Mouse (Mus musculus) heart, embryonic 16.5 days (tissue): ENCODE data around the gene Erlec1. TPM values are rescaled to one million over a fixed set of nuclear protein-coding genes. Genes with fewer than 3 reads are reported as not detected.

Experiments used
- ATAC-seq: fragments of 200-750 bp; cut with Nextera tagmentation; replicated peaks from 2 replicates; pipeline ENCODE4 v1.8.0; 2017; ENCODE audit warnings: moderate number of reproducible peaks; ENCODE audit not compliant: insufficient read depth, low FRiP score; ENCODE audit errors: extremely low read depth
- H3K27ac ChIP-seq: fragments of 300-500 bp; sonication (generic); 2 replicates; pipeline ENCODE4 v1.5.1; 2014; ENCODE audit warnings: mild to moderate bottlenecking, low read length, control low read depth, moderate library complexity
- H3K27me3 ChIP-seq: fragments of 300-500 bp; sonication (generic); 2 replicates; pipeline ENCODE4 v1.6.1; 2014; ENCODE audit warnings: low read length, mixed read lengths; ENCODE audit not compliant: control insufficient read depth, insufficient read depth
- H3K36me3 ChIP-seq: fragments of 300-500 bp; sonication (generic); 2 replicates; pipeline ENCODE4 v1.6.1; 2014; ENCODE audit not compliant: control insufficient read depth, insufficient read depth
- H3K4me1 ChIP-seq: fragments of 300-500 bp; sonication (generic); 2 replicates; pipeline ENCODE4 v1.6.1; 2014; ENCODE audit warnings: low read length, mixed read lengths; ENCODE audit not compliant: control insufficient read depth, insufficient read depth
- H3K4me2 ChIP-seq: fragments of 300-500 bp; sonication (generic); 2 replicates; pipeline ENCODE4 v1.6.1; 2014; ENCODE audit warnings: low read depth, mild to moderate bottlenecking, control low read depth, low read length
- H3K4me3 ChIP-seq: fragments of 300-500 bp; sonication (generic); 2 replicates; pipeline ENCODE4 v1.5.1; 2014; ENCODE audit warnings: mild to moderate bottlenecking, control low read depth, low read length
- H3K9ac ChIP-seq: fragments of 300-500 bp; sonication (generic); 2 replicates; pipeline ENCODE4 v1.6.1; 2014; ENCODE audit warnings: low read length, control low read depth
- H3K9me3 ChIP-seq: fragments of 300-500 bp; sonication (generic); replicated peaks from 2 replicates; pipeline ENCODE4 v1.6.1; 2016; ENCODE audit warnings: low read length; ENCODE audit not compliant: control insufficient read depth
- WGBS: fragments of 180-500 bp; shearing (Covaris S2); extraction: QIAGEN DNeasy Blood & Tissue Kit; methylation state at CpG from one replicate; pipeline ENCODE4 v1.1.7; 2014; 5-methylcytosine and 5-hydroxymethylcytosine counted together
- polyA plus RNA-seq: library from polyadenylated mRNA; unstranded; fragments of >200 nt; fragmentation: Nextera tagmentation; extraction: Ambion mirVana; gene quantifications from 2 replicates; pipeline ENCODE4 v1.2.1, GENCODE M21; 2015

Gene Erlec1
- 8.9 and 9.6 TPM in 2 replicates for polyA plus RNA-seq

DNA sequence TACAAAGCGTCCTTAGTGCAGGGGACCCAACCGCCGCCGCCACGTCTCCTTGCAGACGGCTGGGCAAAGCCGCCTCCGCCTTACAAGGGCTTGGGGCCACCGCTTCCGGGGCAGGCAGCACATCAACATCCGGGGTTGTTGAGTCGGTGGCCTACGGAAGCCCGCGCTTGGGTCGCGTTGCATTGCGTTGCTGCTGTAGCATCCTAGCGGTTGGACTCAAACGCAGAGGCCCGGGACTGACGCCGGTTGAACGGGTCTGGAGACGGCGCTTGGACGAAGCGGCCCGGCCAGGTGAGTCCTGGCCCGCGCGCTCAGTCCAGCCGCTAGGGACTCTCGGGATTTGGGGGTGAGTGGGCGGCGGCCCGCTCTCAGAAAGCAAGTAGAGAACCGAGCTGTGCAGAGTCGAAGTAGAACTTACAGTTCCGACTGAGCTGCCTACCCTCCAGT is at the start of gene Erlec1:
Gene Erlec1, minus strand, starts transcription at position 57 of the 447 bp plus-strand sequence.
- 0% methylated on average over 40 of the region's 40 CpGs for WGBS
- peak; percentile 98 for ATAC-seq
- Histone ChIP-seq H3K9me3 (0 out of 2 replicates have a peak, but pooled peaks cover 3% of the 10 kb centered on the region), H3K27me3 (no peaks in the 10 kb centered on the region), H3K9ac (peak within 1 kb of the TSS; percentile 94), H3K4me2 (peak within 1 kb of the TSS; percentile 96), H3K27ac (peak within 1 kb of the TSS; percentile 90), H3K4me3 (peak within 1 kb of the TSS; percentile 95), H3K4me1 (peaks cover 7% of the 10 kb centered on the region), H3K36me3 (peaks cover 12% of the 10 kb centered on the region)

DNA sequence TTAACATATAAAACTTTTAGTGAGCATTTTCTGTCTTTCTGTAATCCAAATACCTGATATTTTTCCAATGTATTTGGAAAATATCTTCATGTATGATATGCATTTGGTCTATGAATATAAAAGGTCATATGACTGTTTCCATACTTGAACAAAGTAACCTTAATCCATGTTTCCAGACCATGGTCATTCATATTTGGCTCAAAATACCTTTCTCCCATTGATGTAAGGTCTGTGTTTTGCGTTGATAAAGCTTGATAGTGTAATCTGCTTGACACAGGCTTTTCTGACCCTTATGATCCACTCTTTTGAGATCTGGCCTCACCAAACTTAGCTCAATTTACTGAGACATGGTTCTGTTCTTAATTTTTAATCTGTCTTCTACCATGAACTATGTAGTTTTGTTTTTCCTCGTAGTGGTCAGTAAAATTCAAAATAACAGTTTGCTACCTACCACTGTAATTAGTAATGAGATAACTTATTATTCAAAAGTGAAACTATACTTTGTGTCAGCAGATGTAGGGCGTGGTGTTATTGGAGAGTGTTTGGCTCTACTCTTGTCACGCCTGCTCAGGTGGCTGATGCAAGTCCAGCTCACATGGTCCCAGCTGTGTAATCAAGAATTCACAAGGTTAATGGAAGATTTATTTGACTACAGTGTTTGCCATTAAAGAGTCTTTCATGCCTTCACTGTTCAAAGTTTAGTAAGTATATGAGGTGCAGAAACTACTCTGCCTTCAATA is 47.2 kb upstream of the Erlec1 start:
- H3K9ac ChIP-seq, result no peak overlapping the region
- 88% methylated on average over 4 of the region's 4 CpGs for WGBS
- H3K27ac ChIP-seq, result no peak overlapping the region
- no peaks in the 10 kb centered on the region for H3K27me3 ChIP-seq
- H3K4me2 ChIP-seq, result no peak overlapping the region
- no peaks in the 10 kb centered on the region for H3K36me3 ChIP-seq
- no peak for ATAC-seq
- H3K4me3 ChIP-seq, result no peak overlapping the region
- H3K9me3 ChIP-seq, result no peaks in the 10 kb centered on the region
- no peaks in the 10 kb centered on the region for H3K4me1 ChIP-seq

DNA sequence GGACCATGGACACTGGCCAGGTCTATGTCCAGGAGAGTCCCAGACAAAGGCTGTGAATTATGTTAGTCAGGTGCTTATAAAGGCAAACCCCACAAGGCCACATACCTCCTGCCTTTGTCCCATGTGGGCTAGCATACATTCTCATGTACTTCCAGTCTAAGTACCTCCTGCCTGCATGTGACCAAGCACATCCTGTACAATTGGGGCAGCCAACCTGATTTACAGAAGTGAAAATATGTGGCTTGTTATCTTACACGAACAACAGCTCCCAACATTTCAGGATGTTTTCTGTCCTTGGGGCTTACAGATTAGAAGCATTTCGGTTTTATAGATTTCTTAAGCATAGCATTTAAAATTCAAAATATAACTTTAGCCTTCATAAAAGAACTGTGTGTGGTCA is 45.9 kb upstream of the Erlec1 start:
- Histone ChIP-seq H3K36me3 (no peaks in the 10 kb centered on the region), H3K4me1 (no peaks in the 10 kb centered on the region), H3K9me3 (no peaks in the 10 kb centered on the region), H3K27me3 (no peaks in the 10 kb centered on the region), H3K27ac (no peak overlapping the region), H3K4me2 (no peak overlapping the region), H3K9ac (no peak overlapping the region), H3K4me3 (no peak overlapping the region)
- WGBS, result 71% methylated on average over 2 of the region's 2 CpGs
- ATAC-seq, result no peak

- Histone ChIP-seq H3K36me3 (no peaks in the 10 kb centered on the region), H3K9me3 (no peaks in the 10 kb centered on the region), H3K27ac (no peak overlapping the region), H3K4me1 (no peaks in the 10 kb centered on the region), H3K4me2 (no peak overlapping the region), H3K27me3 (no peaks in the 10 kb centered on the region), H3K9ac (no peak overlapping the region), H3K4me3 (no peak overlapping the region)
- WGBS, result 70% methylated on average over 2 of the region's 2 CpGs
- no peak for ATAC-seq
Measured at GRCm38 (mm10) chr11:30998704-30999103, 44.6 kb upstream of the Erlec1 start.

GRCm38 (mm10) chr11:30998199-30998598 is 44.1 kb upstream of the Erlec1 start:
- H3K9ac ChIP-seq, result no peak overlapping the region
- H3K9me3 ChIP-seq, result no peaks in the 10 kb centered on the region
- no peaks in the 10 kb centered on the region for H3K27me3 ChIP-seq
- H3K4me3 ChIP-seq, result no peak overlapping the region
- no peak for ATAC-seq
- H3K27ac ChIP-seq, result no peak overlapping the region
- no peaks in the 10 kb centered on the region for H3K36me3 ChIP-seq
- H3K4me1 ChIP-seq, result no peaks in the 10 kb centered on the region
- WGBS, result 81% methylated on average over 5 of the region's 5 CpGs
- no peak overlapping the region for H3K4me2 ChIP-seq

- Histone ChIP-seq H3K36me3 (no peaks in the 10 kb centered on the region), H3K27ac (no peak overlapping the region), H3K9ac (no peak overlapping the region), H3K4me3 (no peak overlapping the region), H3K27me3 (no peaks in the 10 kb centered on the region), H3K4me2 (no peak overlapping the region), H3K9me3 (no peaks in the 10 kb centered on the region), H3K4me1 (no peaks in the 10 kb centered on the region)
- ATAC-seq, result no peak
- WGBS, result 81% methylated on average over 3 of the region's 3 CpGs
Measured at GRCm38 (mm10) chr11:30996670-30997069, 42.5 kb upstream of the Erlec1 start.

DNA sequence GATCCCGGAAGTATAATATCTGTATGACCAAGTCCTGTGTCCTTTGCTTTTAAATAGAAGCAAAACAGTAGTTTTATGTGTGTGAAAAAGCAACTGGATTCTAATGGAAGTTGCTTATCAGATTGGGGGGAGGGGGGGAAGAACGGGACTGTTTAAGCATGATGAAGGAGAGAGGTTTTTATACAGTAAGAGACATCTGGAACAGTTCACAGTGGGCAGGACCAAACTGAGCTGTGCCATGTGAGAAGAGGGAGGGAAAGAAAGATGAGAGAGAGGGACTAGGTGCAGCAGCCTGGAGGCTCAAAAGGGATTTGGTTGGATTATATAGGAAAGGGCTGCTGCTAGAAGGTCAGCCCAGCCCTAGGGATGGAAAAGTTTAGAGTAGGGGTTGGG is 32.5 kb upstream of the Erlec1 start:
- ATAC-seq, result peak; percentile 56
- Histone ChIP-seq H3K27me3 (no peaks in the 10 kb centered on the region), H3K4me1 (peaks cover 5% of the 10 kb centered on the region; the same call in 1 of the 2 replicates), H3K4me2 (peak overlapping the region; percentile 75), H3K9ac (peak overlapping the region; percentile 80), H3K36me3 (no peaks in the 10 kb centered on the region), H3K27ac (peak overlapping the region; percentile 87), H3K9me3 (no peaks in the 10 kb centered on the region), H3K4me3 (peak overlapping the region; percentile 65)
- 0% methylated on average over 2 of the region's 2 CpGs for WGBS

- Histone ChIP-seq H3K27ac (peak within 1 kb of the TSS; percentile 87), H3K4me1 (peaks cover 5% of the 10 kb centered on the region; the same call in 1 of the 2 replicates), H3K27me3 (no peaks in the 10 kb centered on the region), H3K9ac (peak within 1 kb of the TSS; percentile 80), H3K36me3 (no peaks in the 10 kb centered on the region), H3K4me3 (peak within 1 kb of the TSS; percentile 65), H3K9me3 (no peaks in the 10 kb centered on the region), H3K4me2 (peak within 1 kb of the TSS; percentile 75)
- ATAC-seq, result peak; percentile 94
- under 1% methylated on average over 22 of the region's 22 CpGs for WGBS
Measured at GRCm38 (mm10) chr11:30985877-30986624, 31.9 kb upstream of the Erlec1 start, which contains the start of gene Chac2. Gene Chac2, minus strand, starts transcription at chr11:30986350.

- Histone ChIP-seq H3K4me2 (peak overlapping the region; percentile 75; the same call in 1 of the 2 replicates), H3K36me3 (no peaks in the 10 kb centered on the region), H3K9me3 (no peaks in the 10 kb centered on the region), H3K4me1 (peaks cover 5% of the 10 kb centered on the region; the same call in 1 of the 2 replicates), H3K4me3 (no peak overlapping the region), H3K27me3 (no peaks in the 10 kb centered on the region), H3K9ac (no peak overlapping the region; the same call in 1 of the 2 replicates), H3K27ac (no peak overlapping the region)
- 40% methylated on average over 2 of the region's 2 CpGs for WGBS
- no peak for ATAC-seq
Measured at GRCm38 (mm10) chr11:30985237-30985636, 31.1 kb upstream of the Erlec1 start.
